Mouse (Mus musculus) C2C12 (cell line): ENCODE data around the gene Arhgef2.

Source experiments
- CTCF ChIP-seq: IDR thresholded peaks from one replicate; pipeline ENCODE4 v1.5.1; 2011; ENCODE audit not compliant: control insufficient read depth, insufficient read depth, insufficient read length
- MAX ChIP-seq: IDR thresholded peaks from one replicate; pipeline ENCODE4 v1.6.1; 2011; ENCODE audit warnings: mild to moderate bottlenecking, control low read depth
- MYOG ChIP-seq: IDR thresholded peaks from one replicate; pipeline ENCODE4 v1.6.1; 2011; ENCODE audit not compliant: control insufficient read depth, insufficient read length; ENCODE audit errors: extremely low read depth
- USF1 ChIP-seq: IDR thresholded peaks from one replicate; pipeline ENCODE4 v1.6.1; 2011; ENCODE audit warnings: low read depth, mild to moderate bottlenecking, control low read depth, moderate library complexity

DNA sequence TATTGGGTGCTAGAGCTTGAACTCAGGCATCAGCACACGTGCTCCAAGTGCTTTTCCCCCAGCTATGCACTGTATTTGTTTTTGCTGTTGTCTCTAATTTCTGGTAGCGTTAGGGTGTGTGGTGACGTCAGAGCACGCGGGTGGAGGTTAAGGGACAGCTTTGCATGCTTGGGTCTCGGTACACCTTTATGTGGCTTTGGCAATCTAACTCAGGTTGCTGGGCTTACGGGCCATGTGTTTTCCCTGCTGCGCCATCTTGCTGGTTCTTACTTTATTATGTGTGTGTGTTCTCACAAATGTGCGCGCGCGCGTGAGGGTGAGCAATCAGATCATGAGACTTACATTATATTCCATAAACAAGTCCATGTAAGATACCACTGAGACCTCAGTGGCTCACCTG is 44.2 kb downstream of the Arhgef2 start:
- TF ChIP-seq CTCF (no peak), MAX (no peak), MYOG (no peak), USF1 (no peak)
